Mouse (Mus musculus) testis, postnatal 14 days (tissue): ENCODE results near the gene Msh5.
"Not testable (repeated sequence)": the region's sequence is repeated elsewhere in the genome, so short reads cannot be mapped to it uniquely, and the experiment has no call there.

ENCODE experiments used
- DNase-seq: peaks from one replicate; pipeline ENCODE4 v3.0.0; 2021; ENCODE audit warnings: low spot score

The Msh5 gene

DNA sequence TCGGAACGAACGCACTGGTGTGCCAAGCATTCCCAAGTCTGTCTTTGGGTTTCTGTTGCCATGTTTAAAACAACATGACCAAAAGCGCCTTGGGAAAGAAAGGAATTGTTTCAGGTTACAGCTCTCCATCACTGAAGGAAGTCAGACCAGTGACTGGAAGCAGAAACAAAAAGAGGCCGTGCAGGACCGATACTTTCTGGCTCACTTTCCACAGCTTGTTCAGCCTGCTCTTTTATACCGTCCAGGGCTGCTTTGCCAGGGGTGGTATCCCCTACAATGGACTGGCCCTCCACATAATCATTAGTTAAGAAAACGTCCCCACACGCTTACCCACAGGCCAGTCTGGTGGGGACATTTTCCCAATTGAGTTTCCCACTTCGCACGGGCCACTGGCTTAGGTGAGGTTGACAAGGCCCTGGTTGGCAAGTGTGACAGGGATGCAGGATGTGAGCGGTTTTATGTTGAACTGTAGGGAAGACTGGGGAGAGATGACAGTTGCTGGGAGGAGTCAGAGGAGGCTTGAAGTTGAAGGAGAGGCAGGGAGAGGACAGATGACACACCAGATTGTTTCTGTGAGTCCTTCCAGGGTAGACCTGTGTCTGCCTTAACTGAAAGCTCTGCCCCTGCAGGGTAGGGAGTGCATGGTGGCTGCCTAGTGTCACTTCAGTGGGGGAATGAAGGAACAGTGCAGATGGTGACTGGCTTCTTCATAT, 44.2 kb downstream of the Msh5 start:
- no peak for DNase-seq

- no peak for DNase-seq
Observed at GRCm38 (mm10) chr17:35001452-35002152, 44.9 kb downstream of the Msh5 start.

- DNase-seq = peak; percentile 90
Observed at GRCm38 (mm10) chr17:35000717-35001451, 45.7 kb downstream of the Msh5 start, which contains the start of gene Vars. Vars (plus strand) TSS chr17:35000987.

DNA sequence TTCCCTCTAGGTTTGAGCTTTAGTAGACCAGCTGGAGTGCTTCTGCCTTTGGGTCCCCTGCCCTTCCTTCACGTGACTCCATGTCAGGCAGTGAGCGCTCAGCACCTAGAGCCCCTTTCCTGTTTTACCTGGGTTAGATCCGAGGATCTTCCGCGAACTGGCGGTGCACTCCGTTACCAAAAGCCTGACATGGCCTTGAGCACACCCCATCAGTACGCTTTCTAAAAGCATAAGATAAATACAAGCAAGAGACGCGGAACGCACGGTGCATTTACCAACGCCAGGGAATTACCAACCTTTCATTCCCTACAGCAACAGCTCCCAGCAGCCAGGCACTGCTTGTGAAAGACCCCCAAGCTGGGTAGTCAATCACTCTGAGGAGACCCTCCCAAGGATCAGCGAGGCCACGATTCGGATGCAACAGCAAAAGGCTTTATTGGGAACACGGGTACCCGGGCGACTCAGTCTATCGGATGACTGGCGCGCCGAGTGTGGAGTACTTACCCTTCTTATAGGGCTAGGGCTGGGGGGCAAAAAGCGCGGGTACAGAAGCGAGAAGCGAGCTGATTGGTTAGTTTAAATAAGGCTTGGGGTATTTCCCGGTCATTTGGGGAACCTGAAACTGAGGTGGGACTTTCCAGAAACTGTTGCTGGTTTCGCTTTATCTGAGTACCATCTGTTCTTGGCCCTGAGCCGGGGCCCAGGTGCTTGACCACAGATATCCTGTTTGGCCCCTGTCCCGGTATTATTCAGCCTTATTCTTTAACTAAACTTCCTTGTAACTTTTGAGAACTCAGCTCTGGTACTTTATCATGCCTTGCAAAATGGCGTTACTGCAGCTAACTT, 46.5 kb downstream of the Msh5 start:
- not testable (repeated sequence) for DNase-seq

GRCm38 (mm10) chr17:34998526-34999430, 47.8 kb downstream of the Msh5 start:
- no peak for DNase-seq

- DNase-seq = no peak
Observed at GRCm38 (mm10) chr17:34997142-34997483, 49.4 kb downstream of the Msh5 start.

- no peak for DNase-seq
Observed at GRCm38 (mm10) chr17:34996411-34997141, 50.0 kb downstream of the Msh5 start.

DNA sequence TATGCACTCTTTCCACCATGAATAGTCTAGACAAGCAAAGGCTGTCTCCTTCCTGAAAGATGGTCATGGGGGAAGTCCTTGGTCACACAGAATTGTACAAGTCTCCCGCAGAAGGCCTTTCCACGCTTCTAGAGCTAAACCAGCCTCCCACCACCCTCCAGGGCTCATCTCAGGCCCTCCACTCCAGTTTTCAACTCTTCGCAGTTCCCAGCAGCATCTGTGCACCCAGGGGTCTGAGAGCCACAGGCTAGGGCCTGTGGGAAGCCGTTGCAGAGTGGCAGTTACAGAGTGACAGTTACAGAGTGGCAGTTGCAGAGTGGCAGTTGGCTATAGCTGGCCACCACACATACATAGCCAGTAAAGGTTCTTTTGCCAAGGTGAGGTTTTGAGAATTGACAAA, 50.6 kb downstream of the Msh5 start:
- not testable (repeated sequence) for DNase-seq

DNA sequence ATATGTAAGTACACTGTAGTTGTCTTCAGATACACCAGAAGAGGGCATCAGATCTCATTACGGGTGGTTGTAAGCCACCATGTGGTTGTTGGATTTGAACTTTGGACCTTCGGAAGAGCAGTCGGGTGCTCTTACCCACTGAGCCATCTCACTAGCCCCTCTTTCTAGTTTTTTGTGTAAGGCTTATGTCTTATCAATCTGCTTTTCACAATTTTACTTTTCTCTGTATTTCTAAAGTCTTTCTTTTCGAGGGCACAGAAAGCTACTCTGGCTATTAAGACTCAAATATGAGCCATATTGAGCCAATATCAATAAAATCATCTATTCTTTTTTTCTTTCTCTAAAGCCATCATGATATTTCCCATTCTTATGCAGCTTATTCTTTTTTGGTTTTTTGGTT, 51.4 kb downstream of the Msh5 start:
- not testable (repeated sequence) for DNase-seq

GRCm38 (mm10) chr17:34994751-34995150, 51.8 kb downstream of the Msh5 start:
- DNase-seq = no peak

DNA sequence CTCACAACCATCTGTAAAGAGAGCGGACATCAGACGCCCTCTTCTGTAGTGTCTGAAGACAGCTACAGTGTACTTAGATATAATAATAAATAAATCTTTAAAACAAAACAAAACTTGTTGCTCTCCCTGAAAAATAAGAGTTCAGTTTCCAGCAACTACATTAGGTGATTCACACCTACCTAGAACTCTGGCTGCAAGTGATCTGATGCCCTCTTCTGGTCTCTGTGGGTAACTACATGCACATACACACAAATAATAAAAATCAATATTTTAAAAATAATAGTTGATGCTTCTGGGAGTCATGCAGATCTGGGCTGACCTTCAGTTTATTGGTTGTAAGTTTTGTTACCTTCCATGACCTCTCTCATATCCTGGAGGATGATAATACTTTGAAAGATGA, 62.3 kb downstream of the Msh5 start:
- DNase-seq = no peak

- DNase-seq = no peak
Observed at GRCm38 (mm10) chr17:34982328-34982727, 64.2 kb downstream of the Msh5 start.

- peak; percentile 93 for DNase-seq
Observed at GRCm38 (mm10) chr17:34981690-34982180, 64.8 kb downstream of the Msh5 start, which contains the start of gene Lsm2. Lsm2 (plus strand) TSS chr17:34981862.

GRCm38 (mm10) chr17:34980655-34981054, 65.9 kb downstream of the Msh5 start:
- DNase-seq = no peak

DNA sequence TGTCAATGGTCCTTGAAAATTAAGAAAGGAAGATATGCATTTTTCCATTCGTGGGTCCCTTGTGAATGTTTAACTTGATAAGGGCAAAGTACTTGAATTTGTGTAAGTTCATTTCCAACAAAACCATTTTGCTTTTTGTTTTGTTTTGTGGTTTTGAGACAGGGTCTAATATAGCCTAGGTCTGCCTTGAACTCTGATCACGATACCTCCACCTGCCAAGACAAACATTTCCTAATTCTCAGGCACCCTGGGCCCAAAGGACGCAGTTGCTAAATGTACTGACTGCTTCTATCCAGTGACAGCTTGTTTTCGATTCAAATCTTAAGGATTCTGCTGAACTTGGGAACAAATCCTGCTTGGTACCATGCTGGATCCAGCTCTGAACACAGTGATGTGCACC, 66.9 kb downstream of the Msh5 start:
- DNase-seq = no peak
